Mouse (Mus musculus) testis, adult 2 months (tissue): Measurements from ENCODE around the gene Pkp1.

Experiments
- CTCF ChIP-seq: fragments of 200-500 bp; IDR thresholded peaks from 2 replicates; pipeline ENCODE4 v1.5.1; 2012; ENCODE audit warnings: low read depth, mild to moderate bottlenecking, inconsistent platforms, low read length, moderate library complexity; ENCODE audit not compliant: control insufficient read depth, insufficient read depth, insufficient replicate concordance
- POLR2A ChIP-seq: fragments of 200-500 bp; IDR thresholded peaks from 2 replicates; pipeline ENCODE4 v1.6.1; 2012; ENCODE audit warnings: low read depth, mild to moderate bottlenecking, inconsistent platforms, low read length, moderate library complexity; ENCODE audit not compliant: control insufficient read depth

DNA sequence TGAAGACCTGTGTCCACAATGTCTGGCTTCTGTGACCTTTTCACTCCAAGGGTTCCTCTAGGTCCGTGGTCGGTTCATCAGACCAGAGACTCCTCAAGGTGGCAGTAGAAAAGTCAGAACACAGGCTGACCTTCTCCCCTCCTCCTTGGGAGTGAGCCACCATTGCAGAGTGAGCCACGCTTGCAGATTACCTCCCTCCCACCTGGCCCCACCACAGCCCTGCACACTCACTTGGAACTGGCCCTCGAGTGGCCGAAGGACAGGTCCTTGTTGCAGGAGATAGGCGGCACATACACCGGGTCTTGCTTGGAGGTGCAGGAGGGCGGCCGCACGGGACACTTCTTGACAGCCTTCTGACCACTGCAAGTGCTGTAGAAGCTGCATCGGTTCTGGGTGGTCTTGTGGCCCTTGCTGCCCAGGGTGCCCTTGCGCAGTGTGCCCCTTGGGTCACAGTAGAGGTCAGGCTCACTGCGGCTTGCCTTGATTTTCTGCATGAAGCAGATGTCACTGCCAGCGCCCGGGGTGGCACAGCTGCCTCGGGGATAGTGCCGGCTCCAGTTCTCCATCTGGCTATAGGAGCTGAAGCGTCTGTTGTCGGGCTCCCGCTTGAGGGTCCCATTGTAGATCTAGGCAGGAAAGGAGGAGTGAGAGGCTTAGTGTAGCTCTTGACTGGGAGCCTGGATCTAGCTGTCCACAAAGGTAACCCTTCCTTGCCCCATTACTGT lies 29.4 kb downstream of the Pkp1 start:
- TF ChIP-seq POLR2A = no peak
- TF ChIP-seq CTCF = no peak
